Mouse (Mus musculus) brain, embryonic 14.5 days (tissue): ENCODE results near the gene Pdxdc1.

Experiments used
- CTCF ChIP-seq: fragments of 200-500 bp; IDR thresholded peaks from 2 replicates; pipeline ENCODE4 v1.5.1; 2012; ENCODE audit warnings: inconsistent platforms, mild to moderate bottlenecking, moderate library complexity, borderline replicate concordance; ENCODE audit not compliant: insufficient read depth, insufficient read length; ENCODE audit errors: extremely low read depth
- POLR2A ChIP-seq: fragments of 200-500 bp; IDR thresholded peaks from 2 replicates; pipeline ENCODE4 v1.6.1; 2012; ENCODE audit warnings: mild to moderate bottlenecking, inconsistent platforms, borderline replicate concordance; ENCODE audit not compliant: poor library complexity, insufficient read depth, insufficient read length, severe bottlenecking; ENCODE audit errors: extremely low read depth

DNA sequence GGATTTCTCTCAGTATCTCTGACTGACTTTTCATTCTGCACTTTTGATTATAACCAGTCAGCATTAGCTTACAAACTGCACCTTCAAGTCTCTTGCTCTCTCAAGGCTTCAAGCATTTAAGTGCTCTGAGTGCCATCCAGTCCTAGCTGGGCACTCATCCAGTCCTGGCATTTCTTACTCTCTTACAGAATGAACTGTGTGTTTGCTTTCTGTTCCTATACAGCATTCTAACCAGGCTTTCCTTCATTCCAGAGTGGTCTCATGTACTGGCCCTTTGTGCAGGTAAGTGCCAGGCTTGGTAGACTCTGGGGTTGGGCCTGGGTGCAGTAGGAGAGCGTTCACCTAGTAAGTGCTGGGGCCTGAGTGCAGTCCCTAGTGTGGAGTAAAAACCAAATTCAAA is 43.4 kb upstream of the Pdxdc1 start:
- TF ChIP-seq CTCF (no peak), POLR2A (no peak)
